Mouse (Mus musculus) forebrain, embryonic 15.5 days (tissue): ENCODE data around the gene Chd6. TPM values are rescaled to one million over a fixed set of nuclear protein-coding genes. Genes with fewer than 3 reads are reported as not detected.

Experiments used
- ATAC-seq: fragments of 200-750 bp; cut with Nextera tagmentation; replicated peaks from 2 replicates; pipeline ENCODE4 v1.8.0; 2017; ENCODE audit warnings: mild to moderate bottlenecking, moderate TSS enrichment, moderate library complexity
- H3K27ac ChIP-seq: fragments of 300-500 bp; sonication (generic); replicated peaks from 2 replicates; pipeline ENCODE4 v1.5.1; 2015; ENCODE audit warnings: mild to moderate bottlenecking, inconsistent platforms
- H3K27me3 ChIP-seq: fragments of 300-500 bp; sonication (generic); 2 replicates; pipeline ENCODE4 v1.6.1; 2015; ENCODE audit warnings: inconsistent platforms
- H3K36me3 ChIP-seq: fragments of 300-500 bp; sonication (generic); 2 replicates; pipeline ENCODE4 v1.6.1; 2015; ENCODE audit warnings: mild to moderate bottlenecking, inconsistent platforms
- H3K4me1 ChIP-seq: fragments of 300-500 bp; sonication (generic); 2 replicates; pipeline ENCODE4 v1.6.1; 2015; ENCODE audit warnings: inconsistent platforms
- H3K4me2 ChIP-seq: fragments of 300-500 bp; sonication (generic); replicated peaks from 2 replicates; pipeline ENCODE4 v1.6.1; 2015; ENCODE audit warnings: mild to moderate bottlenecking, inconsistent platforms
- H3K4me3 ChIP-seq: fragments of 300-500 bp; sonication (generic); 2 replicates; pipeline ENCODE4 v1.5.1; 2015; ENCODE audit warnings: mild to moderate bottlenecking, inconsistent platforms
- H3K9ac ChIP-seq: fragments of 300-500 bp; sonication (generic); replicated peaks from 2 replicates; pipeline ENCODE4 v1.6.1; 2015; ENCODE audit warnings: mild to moderate bottlenecking, inconsistent platforms
- H3K9me3 ChIP-seq: fragments of 300-500 bp; sonication (generic); 2 replicates; pipeline ENCODE4 v1.6.1; 2016; ENCODE audit warnings: inconsistent platforms
- WGBS: fragments of 180-500 bp; shearing (Covaris S2); methylation state at CpG from one replicate; pipeline ENCODE4 v1.1.7; 2015; ENCODE audit warnings: mixed read lengths; 5-methylcytosine and 5-hydroxymethylcytosine counted together
- polyA plus RNA-seq: library from polyadenylated mRNA; unstranded; fragments of >200 nt; fragmentation: Nextera tagmentation; extraction: Ambion mirVana; gene quantifications from 2 replicates; pipeline ENCODE4 v1.2.1, GENCODE M21; 2015

The Chd6 gene
- polyA plus RNA-seq, 1 experiment from 2014 or later, result 39.5 TPM

- ATAC-seq, result no peak
- no peak overlapping the region for H3K4me3 ChIP-seq
- H3K4me1 ChIP-seq, result peaks cover 20% of the 10 kb centered on the region
- no peaks in the 10 kb centered on the region for H3K36me3 ChIP-seq
- H3K9ac ChIP-seq, result no peak overlapping the region
- H3K4me2 ChIP-seq, result no peak overlapping the region
- WGBS, result 75% methylated on average over 13 of the region's 13 CpGs
- H3K9me3 ChIP-seq, result no peaks in the 10 kb centered on the region
- peaks cover 32% of the 10 kb centered on the region for H3K27me3 ChIP-seq
- no peak overlapping the region for H3K27ac ChIP-seq
Observed at GRCm38 (mm10) chr2:160915821-160916610, 192.9 kb downstream of the Chd6 start.

GRCm38 (mm10) chr2:160914656-160915055, 194.2 kb downstream of the Chd6 start:
- Histone ChIP-seq H3K9ac (no peak overlapping the region), H3K4me2 (no peak overlapping the region), H3K4me1 (peaks cover 20% of the 10 kb centered on the region), H3K27me3 (peaks cover 40% of the 10 kb centered on the region), H3K4me3 (no peak overlapping the region), H3K27ac (no peak overlapping the region), H3K9me3 (no peaks in the 10 kb centered on the region), H3K36me3 (no peaks in the 10 kb centered on the region)
- WGBS, result 88% methylated on average over 9 of the region's 9 CpGs
- no peak for ATAC-seq

GRCm38 (mm10) chr2:160912231-160912671, 196.6 kb downstream of the Chd6 start, which contains the start of gene Emilin3:
Gene Emilin3, minus strand, starts transcription at chr2:160912328.
- peak; percentile 49 for ATAC-seq
- 1% methylated on average over 46 of the region's 46 CpGs for WGBS
- H3K4me3 ChIP-seq, result peak within 1 kb of the TSS; percentile 44

GRCm38 (mm10) chr2:160911558-160912201, 197.2 kb downstream of the Chd6 start:
- H3K4me3 ChIP-seq, result peak overlapping the region; percentile 44
- WGBS, result 1% methylated on average over 64 of the region's 64 CpGs
- peak; percentile 59 for ATAC-seq

More at GRCm38 (mm10) chr2:160912231-160912671, 196.6 kb downstream of the Chd6 start, which contains the start of gene Emilin3:
- no peaks in the 10 kb centered on the region for H3K36me3 ChIP-seq
- peaks cover 40% of the 10 kb centered on the region for H3K27me3 ChIP-seq
- H3K9ac ChIP-seq, result peak within 1 kb of the TSS; percentile 36
- H3K9me3 ChIP-seq, result no peaks in the 10 kb centered on the region
- H3K4me1 ChIP-seq, result peaks cover 20% of the 10 kb centered on the region
- no peak within 1 kb of the TSS for H3K27ac ChIP-seq
- peak within 1 kb of the TSS; percentile 87 for H3K4me2 ChIP-seq

GRCm38 (mm10) chr2:160910633-160911032, 198.2 kb downstream of the Chd6 start:
- no peak overlapping the region for H3K4me3 ChIP-seq
- no peaks in the 10 kb centered on the region for H3K36me3 ChIP-seq
- no peak overlapping the region for H3K4me2 ChIP-seq
- no peak overlapping the region for H3K9ac ChIP-seq
- H3K27me3 ChIP-seq, result peaks cover 40% of the 10 kb centered on the region
- H3K9me3 ChIP-seq, result no peaks in the 10 kb centered on the region
- no peak for ATAC-seq
- H3K27ac ChIP-seq, result no peak overlapping the region
- 90% methylated on average over 5 of the region's 5 CpGs for WGBS
- peaks cover 13% of the 10 kb centered on the region for H3K4me1 ChIP-seq

More at GRCm38 (mm10) chr2:160911558-160912201, 197.2 kb downstream of the Chd6 start:
- H3K27ac ChIP-seq, result no peak overlapping the region
- H3K4me2 ChIP-seq, result peak overlapping the region; percentile 87
- no peaks in the 10 kb centered on the region for H3K36me3 ChIP-seq
- H3K4me1 ChIP-seq, result peaks cover 20% of the 10 kb centered on the region
- peaks cover 40% of the 10 kb centered on the region for H3K27me3 ChIP-seq
- peak overlapping the region; percentile 36 for H3K9ac ChIP-seq
- H3K9me3 ChIP-seq, result no peaks in the 10 kb centered on the region

- Histone ChIP-seq H3K36me3 (no peaks in the 10 kb centered on the region), H3K9ac (no peak overlapping the region), H3K9me3 (no peaks in the 10 kb centered on the region), H3K4me2 (no peak overlapping the region), H3K27ac (no peak overlapping the region), H3K4me3 (no peak overlapping the region), H3K27me3 (peaks cover 31% of the 10 kb centered on the region), H3K4me1 (peaks cover 13% of the 10 kb centered on the region)
- 69% methylated on average over 18 of the region's 18 CpGs for WGBS
- ATAC-seq, result no peak
Observed at GRCm38 (mm10) chr2:160908607-160909006, 200.3 kb downstream of the Chd6 start.

GRCm38 (mm10) chr2:160906101-160906500, 202.8 kb downstream of the Chd6 start:
- Histone ChIP-seq H3K4me1 (no peaks in the 10 kb centered on the region), H3K27me3 (peaks cover 10% of the 10 kb centered on the region), H3K27ac (no peak overlapping the region), H3K9ac (no peak overlapping the region), H3K36me3 (no peaks in the 10 kb centered on the region), H3K4me2 (no peak overlapping the region), H3K4me3 (no peak overlapping the region), H3K9me3 (no peaks in the 10 kb centered on the region)
- WGBS, result 77% methylated on average over 5 of the region's 5 CpGs
- no peak for ATAC-seq

GRCm38 (mm10) chr2:160905301-160905700, 203.6 kb downstream of the Chd6 start:
- H3K27me3 ChIP-seq, result peaks cover 2% of the 10 kb centered on the region; the same call in 1 of the 2 replicates
- no peaks in the 10 kb centered on the region for H3K4me1 ChIP-seq
- H3K4me2 ChIP-seq, result no peak overlapping the region
- WGBS, result 95% methylated on average over 12 of the region's 12 CpGs
- H3K27ac ChIP-seq, result no peak overlapping the region
- no peak overlapping the region for H3K9ac ChIP-seq
- H3K36me3 ChIP-seq, result no peaks in the 10 kb centered on the region
- H3K9me3 ChIP-seq, result no peaks in the 10 kb centered on the region
- no peak overlapping the region for H3K4me3 ChIP-seq
- no peak for ATAC-seq

GRCm38 (mm10) chr2:160901656-160902412, 207.0 kb downstream of the Chd6 start:
- no peak overlapping the region for H3K4me3 ChIP-seq
- H3K4me1 ChIP-seq, result no peaks in the 10 kb centered on the region
- H3K27ac ChIP-seq, result no peak overlapping the region
- H3K9ac ChIP-seq, result no peak overlapping the region
- H3K27me3 ChIP-seq, result no peaks in the 10 kb centered on the region
- H3K9me3 ChIP-seq, result no peaks in the 10 kb centered on the region
- no peak for ATAC-seq
- H3K4me2 ChIP-seq, result no peak overlapping the region
- H3K36me3 ChIP-seq, result no peaks in the 10 kb centered on the region
- WGBS, result 87% methylated on average over 7 of the region's 7 CpGs
